Mouse (Mus musculus): ENCODE data around the gene Mycbpap. TPM values are rescaled to one million over a fixed set of nuclear protein-coding genes. Genes with fewer than 3 reads are reported as not detected.

Mycbpap gene
- 4.7 and 6.6 TPM in 2 replicates for polyA plus RNA-seq (2014; fragmentation: Nextera tagmentation; extraction: Ambion mirVana)

DNA sequence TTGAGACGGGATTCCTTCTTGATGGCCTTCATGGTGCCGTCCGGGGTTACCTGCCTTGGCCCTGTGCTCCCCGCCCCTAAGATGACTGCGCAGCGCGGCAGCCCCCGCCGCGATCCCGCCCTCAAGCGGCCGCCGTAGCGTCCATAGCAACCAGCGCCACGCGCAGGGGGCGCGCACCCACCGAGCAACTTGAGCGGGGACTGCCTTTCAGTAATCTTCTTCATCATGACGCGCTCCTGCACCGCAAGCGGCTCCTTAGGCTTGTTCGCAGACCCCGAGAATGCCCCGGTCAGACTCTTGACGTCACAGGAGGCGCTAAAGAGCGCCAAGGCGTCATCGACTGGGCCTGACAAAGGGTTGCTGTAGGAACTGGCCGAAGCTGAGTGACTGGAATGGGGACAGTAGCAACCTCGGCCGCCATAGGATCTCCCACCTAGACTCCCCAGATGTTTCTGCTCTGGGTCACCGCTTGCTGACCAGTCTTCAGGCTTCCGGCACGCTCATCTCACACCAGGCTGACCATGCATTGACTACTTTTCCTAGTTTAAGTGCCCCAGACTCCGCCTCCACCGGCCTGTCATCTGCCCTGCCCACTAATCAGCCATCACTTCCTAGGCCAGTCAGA, at the start of gene Mycbpap:
Gene Mycbpap (minus strand): TSS at position 524 of the 625 bp plus-strand sequence.
- ATAC-seq (ENCODE audit: insufficient number of reproducible peaks, insufficient read depth, low FRiP score, low read depth) = peak; percentile 52; the same call in 1 of the 2 replicates
- no peaks in the 10 kb centered on the region for H3K27me3 ChIP-seq (ENCODE audit: control insufficient read depth, insufficient read depth, low read length)
- no peaks in the 10 kb centered on the region for H3K9me3 ChIP-seq (ENCODE audit: control insufficient read depth, low read length)
- peaks cover 15 to 28% of the 10 kb centered on the region in 2 experiments for H3K4me1 ChIP-seq (ENCODE audit: control insufficient read depth in 2 of 2, insufficient read depth in 2 of 2, low read length in 2 of 2)
- peak within 1 kb of the TSS; percentile 81 for H3K4me2 ChIP-seq (ENCODE audit: low read length)
- 1% methylated on average over 42 of the region's 42 CpGs for WGBS
- peak within 1 kb of the TSS; percentile 52 to 58 for H3K27ac ChIP-seq (replicated peaks in 1 of 2; ENCODE audit: control insufficient read depth in 1 of 2, insufficient read depth in 1 of 2, low read depth in 2 of 2, low read length in 2 of 2)
- H3K36me3 ChIP-seq (ENCODE audit: control insufficient read depth, insufficient read depth, low read length) = no peaks in the 10 kb centered on the region
- H3K9ac ChIP-seq (ENCODE audit: low read length) = peak within 1 kb of the TSS; percentile 67
- peak within 1 kb of the TSS; percentile 67 to 72 for H3K4me3 ChIP-seq (ENCODE audit: control insufficient read depth in 1 of 2, insufficient read depth in 1 of 2, low read depth in 1 of 2, low read length in 2 of 2)

DNA sequence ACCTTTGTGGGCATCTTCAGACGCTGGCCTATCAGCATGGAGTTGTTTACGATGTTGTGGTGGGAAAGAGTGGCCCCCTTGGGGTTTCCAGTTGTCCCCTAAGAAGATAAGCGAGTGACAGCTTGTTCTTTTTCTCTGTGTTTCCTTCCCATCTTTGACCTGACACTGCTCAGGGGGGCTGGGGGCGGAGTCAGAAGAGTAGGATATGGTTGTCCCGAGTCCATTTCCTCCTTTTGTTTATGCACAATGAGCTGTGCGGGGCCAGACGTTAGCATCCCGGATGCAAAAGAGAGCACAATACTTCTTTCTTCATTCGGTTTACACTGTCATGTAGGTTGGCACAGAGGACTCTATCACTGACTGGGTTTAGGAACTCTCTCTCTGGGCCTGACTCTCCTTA, 49.1 kb upstream of the Mycbpap start:
- no peak for ATAC-seq (ENCODE audit: insufficient number of reproducible peaks, insufficient read depth, low FRiP score, low read depth)
- no peak overlapping the region for H3K4me2 ChIP-seq (ENCODE audit: low read length)

DNA sequence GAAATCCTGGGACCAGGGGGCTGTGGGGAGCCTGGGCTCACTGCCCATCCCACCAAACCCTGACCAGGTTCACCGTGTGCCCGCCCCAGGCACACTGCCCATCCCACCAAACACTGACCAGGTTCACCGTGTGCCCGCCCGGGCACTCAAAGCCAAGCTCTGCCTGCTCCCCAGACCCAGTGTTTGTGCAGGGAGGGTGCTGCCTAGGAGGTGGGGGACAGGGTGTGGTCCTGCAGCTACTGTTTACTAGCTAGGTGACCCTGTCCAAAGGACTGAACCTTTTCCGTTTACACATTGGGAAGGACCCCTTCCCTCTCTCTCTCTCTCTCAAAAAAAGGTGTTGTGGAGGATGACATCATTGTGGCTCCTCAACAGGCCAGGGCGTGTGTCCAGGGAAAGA, 45.8 kb upstream of the Mycbpap start:
- Histone ChIP-seq H3K4me2 (ENCODE audit: low read length) (no peak overlapping the region), H3K9me3 (ENCODE audit: control insufficient read depth, low read length) (no peaks in the 10 kb centered on the region), H3K4me1 (ENCODE audit: control insufficient read depth in 2 of 2, insufficient read depth in 2 of 2, low read length in 2 of 2) (peaks cover 12 to 14% of the 10 kb centered on the region in 2 experiments), H3K36me3 (ENCODE audit: control insufficient read depth, insufficient read depth, low read length) (0 out of 2 replicates have a peak, but pooled peaks cover 10% of the 10 kb centered on the region), H3K9ac (ENCODE audit: low read length) (no peak overlapping the region), H3K27ac (replicated peaks in 1 of 2; ENCODE audit: control insufficient read depth in 1 of 2, insufficient read depth in 1 of 2, low read depth in 2 of 2, low read length in 2 of 2) (no peak overlapping the region), H3K4me3 (ENCODE audit: control insufficient read depth in 1 of 2, insufficient read depth in 1 of 2, low read depth in 1 of 2, low read length in 2 of 2) (no peak overlapping the region), H3K27me3 (ENCODE audit: control insufficient read depth, insufficient read depth, low read length) (peaks cover 15% of the 10 kb centered on the region)
- WGBS = 91% methylated on average over 7 of the region's 7 CpGs
- ATAC-seq (ENCODE audit: insufficient number of reproducible peaks, insufficient read depth, low FRiP score, low read depth) = no peak

More for the DNA sequence above, 49.1 kb upstream of the Mycbpap start:
- H3K27me3 ChIP-seq (ENCODE audit: control insufficient read depth, insufficient read depth, low read length) = peaks cover 6% of the 10 kb centered on the region
- peak overlapping the region; percentile 43 to 64 for H3K27ac ChIP-seq (replicated peaks in 1 of 2; ENCODE audit: control insufficient read depth in 1 of 2, insufficient read depth in 1 of 2, low read depth in 2 of 2, low read length in 2 of 2)
- no peak overlapping the region for H3K4me3 ChIP-seq (ENCODE audit: control insufficient read depth in 1 of 2, insufficient read depth in 1 of 2, low read depth in 1 of 2, low read length in 2 of 2)
- H3K9ac ChIP-seq (ENCODE audit: low read length) = no peak overlapping the region
- H3K36me3 ChIP-seq (ENCODE audit: control insufficient read depth, insufficient read depth, low read length) = 0 out of 2 replicates have a peak, but pooled peaks cover 10% of the 10 kb centered on the region
- 56% methylated on average over 9 of the region's 9 CpGs for WGBS
- no peaks in the 10 kb centered on the region for H3K9me3 ChIP-seq (ENCODE audit: control insufficient read depth, low read length)
- no peaks in the 10 kb centered on the region for H3K4me1 ChIP-seq (ENCODE audit: control insufficient read depth in 2 of 2, insufficient read depth in 2 of 2, low read length in 2 of 2)

DNA sequence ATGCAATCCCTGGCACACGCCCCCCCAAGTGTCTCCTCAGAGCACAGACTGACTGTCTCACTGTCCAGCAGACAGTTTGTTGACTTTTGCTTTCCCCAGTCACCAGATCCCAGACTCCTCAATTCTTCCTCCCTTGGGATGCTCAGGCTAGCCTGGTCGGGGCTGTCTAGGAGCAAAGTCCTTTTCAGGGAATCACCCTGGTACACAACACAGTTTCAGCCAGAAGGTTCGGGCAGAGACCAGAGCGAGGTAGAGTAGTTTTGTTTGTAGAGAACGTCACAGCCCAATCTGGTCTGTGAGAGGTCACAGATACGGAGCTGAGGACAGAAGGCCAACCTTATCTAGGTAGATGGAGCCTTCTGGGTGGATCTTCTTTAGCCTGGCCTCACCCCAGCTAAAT, 45.0 kb upstream of the Mycbpap start:
- WGBS = 50% methylated on average over 6 of the region's 6 CpGs
- Histone ChIP-seq H3K36me3 (ENCODE audit: control insufficient read depth, insufficient read depth, low read length) (0 out of 2 replicates have a peak, but pooled peaks cover 10% of the 10 kb centered on the region), H3K27ac (replicated peaks in 1 of 2; ENCODE audit: control insufficient read depth in 1 of 2, insufficient read depth in 1 of 2, low read depth in 2 of 2, low read length in 2 of 2) (no peak overlapping the region), H3K9me3 (ENCODE audit: control insufficient read depth, low read length) (no peaks in the 10 kb centered on the region), H3K4me2 (ENCODE audit: low read length) (no peak overlapping the region), H3K9ac (ENCODE audit: low read length) (no peak overlapping the region), H3K4me1 (ENCODE audit: control insufficient read depth in 2 of 2, insufficient read depth in 2 of 2, low read length in 2 of 2) (peaks cover 12 to 14% of the 10 kb centered on the region in 2 experiments), H3K4me3 (ENCODE audit: control insufficient read depth in 1 of 2, insufficient read depth in 1 of 2, low read depth in 1 of 2, low read length in 2 of 2) (no peak overlapping the region), H3K27me3 (ENCODE audit: control insufficient read depth, insufficient read depth, low read length) (peaks cover 15% of the 10 kb centered on the region)
- ATAC-seq (ENCODE audit: insufficient number of reproducible peaks, insufficient read depth, low FRiP score, low read depth) = no peak

DNA sequence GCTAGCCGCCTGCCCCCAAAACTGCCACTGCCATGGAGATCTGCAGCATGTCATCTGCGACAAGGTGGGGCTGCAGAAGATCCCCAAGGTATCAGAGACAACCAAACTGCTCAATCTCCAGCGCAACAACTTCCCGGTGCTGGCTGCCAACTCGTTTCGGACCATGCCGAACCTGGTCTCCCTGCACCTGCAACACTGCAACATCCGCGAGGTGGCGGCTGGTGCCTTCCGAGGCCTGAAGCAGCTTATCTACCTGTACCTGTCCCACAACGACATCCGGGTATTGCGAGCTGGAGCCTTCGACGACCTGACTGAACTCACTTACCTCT, 43.6 kb upstream of the Mycbpap start:
- Histone ChIP-seq H3K9ac (ENCODE audit: low read length) (peak overlapping the region; percentile 67), H3K27me3 (ENCODE audit: control insufficient read depth, insufficient read depth, low read length) (peaks cover 15% of the 10 kb centered on the region), H3K27ac (replicated peaks in 1 of 2; ENCODE audit: control insufficient read depth in 1 of 2, insufficient read depth in 1 of 2, low read depth in 2 of 2, low read length in 2 of 2) (no peak overlapping the region), H3K4me2 (ENCODE audit: low read length) (peak overlapping the region; percentile 73), H3K4me3 (ENCODE audit: control insufficient read depth in 1 of 2, insufficient read depth in 1 of 2, low read depth in 1 of 2, low read length in 2 of 2) (peak overlapping the region; percentile 30), H3K4me1 (ENCODE audit: control insufficient read depth in 2 of 2, insufficient read depth in 2 of 2, low read length in 2 of 2) (peaks cover 12 to 14% of the 10 kb centered on the region in 2 experiments), H3K9me3 (ENCODE audit: control insufficient read depth, low read length) (no peaks in the 10 kb centered on the region), H3K36me3 (ENCODE audit: control insufficient read depth, insufficient read depth, low read length) (0 out of 2 replicates have a peak, but pooled peaks cover 10% of the 10 kb centered on the region)
- ATAC-seq (ENCODE audit: insufficient number of reproducible peaks, insufficient read depth, low FRiP score, low read depth) = no peak
- 10% methylated on average over 16 of the region's 16 CpGs for WGBS

DNA sequence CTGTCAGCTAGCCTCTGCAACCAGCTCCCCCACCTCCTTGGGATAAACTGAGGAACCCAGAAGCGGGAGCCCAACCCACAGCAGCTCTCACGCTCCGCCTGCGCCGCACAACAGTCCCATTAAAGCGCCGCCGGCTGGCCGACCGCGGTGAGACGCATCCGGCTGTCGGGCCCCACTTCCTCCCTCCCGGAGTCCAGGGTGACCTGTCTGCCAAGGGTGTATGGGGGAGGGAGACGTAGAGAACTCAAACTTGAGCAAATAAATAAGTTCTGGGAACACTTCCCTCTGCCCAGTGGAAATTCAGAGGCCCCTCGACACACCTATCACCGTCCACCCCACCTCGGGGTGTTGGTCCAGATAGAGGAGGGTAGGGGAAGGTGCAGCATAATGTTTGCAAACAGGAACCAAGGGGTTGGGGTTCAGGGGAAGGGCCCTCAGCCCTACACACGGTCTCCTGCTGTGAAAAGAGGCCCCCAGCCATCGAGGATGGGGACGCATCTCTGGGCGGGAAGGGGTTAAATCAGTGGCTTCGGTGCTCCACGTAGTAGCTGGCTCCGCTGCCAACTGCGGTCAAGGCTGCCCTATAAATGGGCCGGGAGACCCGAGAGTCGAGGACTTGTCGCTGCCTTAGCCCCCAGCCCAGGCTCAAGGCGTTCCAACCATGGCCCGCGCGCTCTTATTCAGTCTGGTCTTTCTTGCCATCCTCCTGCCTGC, 43.1 kb upstream of the Mycbpap start, which contains the start of gene Chad:
Gene Chad (plus strand): TSS at position 611 of the 714 bp plus-strand sequence.
- no peak for ATAC-seq (ENCODE audit: insufficient number of reproducible peaks, insufficient read depth, low FRiP score, low read depth)
- Histone ChIP-seq H3K4me2 (ENCODE audit: low read length) (peak within 1 kb of the TSS; percentile 73), H3K4me1 (ENCODE audit: control insufficient read depth in 2 of 2, insufficient read depth in 2 of 2, low read length in 2 of 2) (peaks cover 12 to 14% of the 10 kb centered on the region in 2 experiments), H3K9me3 (ENCODE audit: control insufficient read depth, low read length) (no peaks in the 10 kb centered on the region), H3K36me3 (ENCODE audit: control insufficient read depth, insufficient read depth, low read length) (0 out of 2 replicates have a peak, but pooled peaks cover 7% of the 10 kb centered on the region), H3K4me3 (ENCODE audit: control insufficient read depth in 1 of 2, insufficient read depth in 1 of 2, low read depth in 1 of 2, low read length in 2 of 2) (peak within 1 kb of the TSS; percentile 30), H3K9ac (ENCODE audit: low read length) (peak within 1 kb of the TSS; percentile 67), H3K27ac (replicated peaks in 1 of 2; ENCODE audit: control insufficient read depth in 1 of 2, insufficient read depth in 1 of 2, low read depth in 2 of 2, low read length in 2 of 2) (no peak within 1 kb of the TSS), H3K27me3 (ENCODE audit: control insufficient read depth, insufficient read depth, low read length) (peaks cover 15% of the 10 kb centered on the region)
- WGBS = 2% methylated on average over 35 of the region's 35 CpGs

DNA sequence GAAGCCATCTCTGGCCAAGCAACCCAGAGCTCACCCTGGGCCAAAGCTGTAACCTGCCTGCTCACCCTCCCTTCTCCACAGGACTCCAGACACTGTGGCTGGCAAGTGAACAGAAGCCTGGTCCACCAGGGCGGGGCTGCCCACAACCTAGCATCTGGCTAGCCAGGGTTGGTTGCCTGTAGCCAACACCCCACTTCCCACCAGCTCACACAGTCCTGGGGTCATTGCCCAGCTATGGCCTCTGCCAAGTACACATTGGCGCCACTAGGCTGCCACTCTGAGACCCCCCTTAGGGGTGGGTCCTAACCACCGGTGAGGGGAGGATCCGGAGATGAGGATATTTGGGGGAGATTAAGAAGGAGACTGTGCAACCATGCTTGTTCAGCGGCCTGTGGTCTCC, 42.3 kb upstream of the Mycbpap start:
- peaks cover 12 to 14% of the 10 kb centered on the region in 2 experiments for H3K4me1 ChIP-seq (ENCODE audit: control insufficient read depth in 2 of 2, insufficient read depth in 2 of 2, low read length in 2 of 2)
- peaks cover 15% of the 10 kb centered on the region for H3K27me3 ChIP-seq (ENCODE audit: control insufficient read depth, insufficient read depth, low read length)
- no peaks in the 10 kb centered on the region for H3K9me3 ChIP-seq (ENCODE audit: control insufficient read depth, low read length)
- 0 out of 2 replicates have a peak, but pooled peaks cover 4% of the 10 kb centered on the region for H3K36me3 ChIP-seq (ENCODE audit: control insufficient read depth, insufficient read depth, low read length)
- 52% methylated on average over 5 of the region's 5 CpGs for WGBS
- H3K9ac ChIP-seq (ENCODE audit: low read length) = peak overlapping the region; percentile 67
- H3K27ac ChIP-seq (replicated peaks in 1 of 2; ENCODE audit: control insufficient read depth in 1 of 2, insufficient read depth in 1 of 2, low read depth in 2 of 2, low read length in 2 of 2) = no peak overlapping the region
- H3K4me2 ChIP-seq (ENCODE audit: low read length) = peak overlapping the region; percentile 73
- ATAC-seq (ENCODE audit: insufficient number of reproducible peaks, insufficient read depth, low FRiP score, low read depth) = 0 out of 2 replicates have a peak, but pooled peaks have one; percentile 37
- peak overlapping the region in 1 of 2 experiments; percentile 30; a peak in 2 of 4 replicates for H3K4me3 ChIP-seq (ENCODE audit: control insufficient read depth in 1 of 2, insufficient read depth in 1 of 2, low read depth in 1 of 2, low read length in 2 of 2)

Measured in heart, embryonic 14.5 days (tissue).